Mouse (Mus musculus): ENCODE measurements around the gene Dnah6. TPM values are rescaled to one million over a fixed set of nuclear protein-coding genes. Genes with fewer than 3 reads are reported as not detected.

Dnah6 gene
- polyA plus RNA-seq, 1 experiment from 2014 or later = 0.61 TPM

DNA sequence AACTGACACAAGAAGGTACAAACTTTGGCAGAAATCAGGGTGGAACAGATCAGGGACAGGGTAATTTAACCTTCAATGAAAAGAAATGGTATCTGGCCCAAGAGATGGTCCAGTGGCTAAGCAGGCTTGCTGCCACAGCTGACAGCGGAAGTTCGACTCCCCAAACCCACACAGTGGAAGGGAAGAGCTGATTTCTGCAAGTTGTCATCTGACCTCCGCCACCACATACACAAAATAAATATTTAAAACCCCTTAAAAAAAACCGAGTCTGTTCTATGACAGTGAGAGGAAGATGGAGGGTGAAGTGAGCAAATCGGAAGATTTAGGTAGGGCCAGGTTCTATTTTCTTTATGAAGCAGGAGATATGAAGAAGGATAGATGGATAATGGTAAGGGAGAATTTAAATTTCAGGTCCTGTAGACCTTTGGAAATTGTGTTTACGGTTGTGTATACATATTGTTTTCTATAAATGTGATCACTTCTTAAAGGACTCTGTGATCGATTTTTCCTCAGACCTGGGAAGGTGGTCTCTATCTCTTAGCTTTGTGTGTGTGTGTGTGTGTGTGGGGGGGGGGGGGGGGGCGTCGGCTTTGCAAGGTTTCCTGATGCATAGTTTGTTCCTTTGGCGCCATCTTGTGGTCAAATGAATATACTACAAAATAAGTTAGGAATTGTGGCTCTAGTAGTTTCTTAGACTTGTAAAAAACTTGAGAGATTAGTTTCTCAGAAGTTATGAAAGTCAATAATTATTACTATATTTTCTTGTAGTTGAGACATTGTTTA lies 6.1 kb upstream of the Dnah6 start:
- Histone ChIP-seq H3K27ac (replicated peaks) (no peak overlapping the region), H3K9me3 (replicated peaks) (no peaks in the 10 kb centered on the region), H3K4me3 (replicated peaks) (no peak overlapping the region), H3K27me3 (no peaks in the 10 kb centered on the region), H3K4me2 (replicated peaks) (no peak overlapping the region), H3K36me3 (no peaks in the 10 kb centered on the region), H3K4me1 (peaks cover 10% of the 10 kb centered on the region), H3K9ac (no peak overlapping the region)
- WGBS = 37% methylated on average over 10 of the region's 10 CpGs
- ATAC-seq (ENCODE audit: insufficient number of reproducible peaks, low FRiP score, low TSS enrichment, low read depth) = no peak

DNA sequence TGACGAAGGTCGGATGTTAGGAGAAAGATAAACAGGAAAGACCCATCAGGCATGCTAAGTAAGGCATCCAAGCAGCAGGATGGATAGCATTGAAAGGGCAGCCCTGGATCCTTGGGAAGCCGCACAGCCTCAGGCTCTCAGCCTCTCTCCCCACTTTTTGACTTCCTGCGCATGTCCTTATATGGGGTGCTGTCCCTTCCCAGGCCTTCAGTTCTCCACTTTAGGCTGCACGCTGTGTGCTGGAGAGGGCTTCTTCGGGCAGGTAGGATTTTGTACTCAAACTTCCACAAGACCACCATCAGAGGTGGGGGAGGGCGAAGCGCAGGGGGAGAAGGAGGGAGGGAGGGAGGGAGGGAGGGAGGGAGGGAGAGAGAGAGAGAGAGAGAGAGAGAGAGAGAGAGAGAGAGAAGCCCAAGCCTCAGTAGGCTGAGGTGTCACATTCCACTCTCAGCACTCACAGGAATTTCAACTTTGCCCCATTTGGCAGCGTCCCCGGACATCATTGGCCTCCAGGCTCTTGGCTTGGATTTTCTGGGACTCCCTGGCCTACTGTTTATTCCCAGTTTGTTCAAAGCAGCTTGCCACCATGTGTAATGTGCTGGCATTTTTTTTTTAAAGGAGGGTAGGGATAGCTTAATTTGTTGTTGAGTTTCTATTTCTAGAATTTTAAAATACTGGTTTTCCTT lies 1.5 kb upstream of the Dnah6 start:
- no peak overlapping the region for H3K4me3 ChIP-seq (replicated peaks)
- H3K4me2 ChIP-seq (replicated peaks) = peak overlapping the region; percentile 30; the same call in 1 of the 2 replicates
- H3K27me3 ChIP-seq = no peaks in the 10 kb centered on the region
- H3K27ac ChIP-seq (replicated peaks) = peak overlapping the region; percentile 48; the same call in 1 of the 2 replicates
- 6% methylated on average over 8 of the region's 10 CpGs for WGBS
- ATAC-seq (ENCODE audit: insufficient number of reproducible peaks, low FRiP score, low TSS enrichment, low read depth) = peak; percentile 52; the same call in 1 of the 2 replicates
- no peaks in the 10 kb centered on the region for H3K9me3 ChIP-seq (replicated peaks)
- peaks cover 18% of the 10 kb centered on the region for H3K4me1 ChIP-seq
- H3K9ac ChIP-seq = no peak overlapping the region
- no peaks in the 10 kb centered on the region for H3K36me3 ChIP-seq

DNA sequence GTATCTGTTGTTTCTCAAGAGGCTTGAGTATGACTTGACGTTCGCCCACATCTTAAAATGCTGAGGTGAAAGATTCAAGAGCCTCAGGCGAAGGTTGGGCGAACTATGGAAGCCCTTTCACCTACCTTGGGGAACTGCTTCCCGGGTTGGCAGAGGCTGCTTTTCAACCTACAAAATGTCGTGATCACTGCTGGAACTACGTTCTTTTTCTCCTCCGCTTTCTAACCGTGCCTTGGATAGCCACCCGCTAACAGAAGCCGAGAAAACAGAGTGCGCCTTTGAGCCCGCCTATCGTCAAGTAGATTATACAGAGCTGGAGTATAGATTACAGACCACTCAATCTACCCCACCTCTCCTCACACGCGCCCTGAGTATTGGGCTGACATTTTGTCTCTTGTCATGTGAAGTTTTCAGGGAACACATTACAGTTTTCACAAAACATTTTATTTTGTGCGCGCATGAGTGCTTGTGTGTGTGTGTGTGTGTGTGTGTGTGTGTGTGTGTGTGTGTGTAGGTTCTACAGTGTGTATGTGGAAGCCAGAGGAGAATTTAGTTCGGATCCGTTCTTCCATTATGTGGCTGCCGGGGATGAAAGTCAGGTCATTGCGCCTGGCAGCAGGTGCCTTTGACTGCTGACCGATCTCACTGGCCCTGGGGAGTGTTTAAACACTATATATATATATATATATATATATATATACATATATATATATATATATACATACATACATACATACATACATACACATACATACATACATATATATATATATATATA lies 696 bp upstream of the Dnah6 start:
- H3K27ac ChIP-seq (replicated peaks) = peak overlapping the region; percentile 48; the same call in 1 of the 2 replicates

DNA sequence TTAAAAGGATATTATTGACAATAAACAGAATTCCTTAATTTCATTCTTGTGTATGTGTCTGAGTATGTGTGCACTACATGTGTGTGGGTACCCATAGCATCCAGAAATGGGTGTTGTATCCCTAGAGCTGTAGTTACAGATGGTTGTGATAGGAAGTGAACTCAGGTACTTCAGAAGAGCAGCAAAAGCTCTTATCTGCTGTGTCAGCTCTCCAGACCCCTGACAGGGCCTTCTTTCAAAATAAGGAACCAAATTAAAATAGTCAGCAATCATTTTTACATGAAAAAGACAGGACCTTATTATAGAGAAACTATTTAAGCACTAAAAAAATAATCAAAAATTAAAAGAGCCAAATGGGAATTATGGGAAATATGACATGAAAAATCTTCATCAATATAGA lies 9.8 kb downstream of the Dnah6 start:
- ATAC-seq (ENCODE audit: insufficient number of reproducible peaks, low FRiP score, low TSS enrichment, low read depth) = no peak
- Histone ChIP-seq H3K27me3 (no peaks in the 10 kb centered on the region), H3K4me3 (replicated peaks) (no peak overlapping the region), H3K36me3 (no peaks in the 10 kb centered on the region), H3K9ac (no peak overlapping the region), H3K4me1 (no peaks in the 10 kb centered on the region), H3K27ac (replicated peaks) (no peak overlapping the region), H3K9me3 (replicated peaks) (no peaks in the 10 kb centered on the region), H3K4me2 (replicated peaks) (no peak overlapping the region)

More for the DNA sequence above, 696 bp upstream of the Dnah6 start:
- ATAC-seq (ENCODE audit: insufficient number of reproducible peaks, low FRiP score, low TSS enrichment, low read depth) = 0 out of 2 replicates have a peak, but pooled peaks have one; percentile 17
- peaks cover 18% of the 10 kb centered on the region for H3K4me1 ChIP-seq
- no peaks in the 10 kb centered on the region for H3K36me3 ChIP-seq
- H3K27me3 ChIP-seq = no peaks in the 10 kb centered on the region
- peak overlapping the region; percentile 40 for H3K4me3 ChIP-seq (replicated peaks)
- H3K4me2 ChIP-seq (replicated peaks) = peak overlapping the region; percentile 67
- 32% methylated on average over 23 of the region's 23 CpGs for WGBS
- H3K9me3 ChIP-seq (replicated peaks) = no peaks in the 10 kb centered on the region
- H3K9ac ChIP-seq = no peak overlapping the region; the same call in 1 of the 2 replicates

DNA sequence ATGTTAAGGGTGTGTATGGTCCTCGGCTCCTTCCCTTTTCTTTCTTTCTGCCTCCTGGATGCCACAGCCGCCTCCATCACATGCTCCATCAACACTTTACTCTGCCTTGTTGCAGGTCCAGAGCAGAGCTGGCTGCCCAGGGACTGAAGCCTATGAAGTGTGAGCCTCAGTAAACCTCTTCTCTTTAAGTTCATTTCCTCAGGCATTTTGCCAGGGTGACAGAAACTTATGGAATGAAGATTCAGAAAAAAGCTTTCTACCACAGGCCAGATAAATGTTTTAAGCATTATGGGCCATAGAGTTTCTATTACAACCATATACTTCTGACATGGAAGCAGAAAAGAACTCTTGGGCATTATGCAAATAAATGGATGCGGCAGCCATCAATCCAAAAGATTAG lies 10.4 kb downstream of the Dnah6 start:
- no peaks in the 10 kb centered on the region for H3K9me3 ChIP-seq (replicated peaks)
- no peak overlapping the region for H3K27ac ChIP-seq (replicated peaks)
- H3K9ac ChIP-seq = no peak overlapping the region
- H3K27me3 ChIP-seq = no peaks in the 10 kb centered on the region
- no peaks in the 10 kb centered on the region for H3K4me1 ChIP-seq
- H3K36me3 ChIP-seq = no peaks in the 10 kb centered on the region
- ATAC-seq (ENCODE audit: insufficient number of reproducible peaks, low FRiP score, low TSS enrichment, low read depth) = no peak
- H3K4me2 ChIP-seq (replicated peaks) = no peak overlapping the region
- WGBS = 82% methylated on average over 3 of the region's 3 CpGs
- H3K4me3 ChIP-seq (replicated peaks) = no peak overlapping the region

DNA sequence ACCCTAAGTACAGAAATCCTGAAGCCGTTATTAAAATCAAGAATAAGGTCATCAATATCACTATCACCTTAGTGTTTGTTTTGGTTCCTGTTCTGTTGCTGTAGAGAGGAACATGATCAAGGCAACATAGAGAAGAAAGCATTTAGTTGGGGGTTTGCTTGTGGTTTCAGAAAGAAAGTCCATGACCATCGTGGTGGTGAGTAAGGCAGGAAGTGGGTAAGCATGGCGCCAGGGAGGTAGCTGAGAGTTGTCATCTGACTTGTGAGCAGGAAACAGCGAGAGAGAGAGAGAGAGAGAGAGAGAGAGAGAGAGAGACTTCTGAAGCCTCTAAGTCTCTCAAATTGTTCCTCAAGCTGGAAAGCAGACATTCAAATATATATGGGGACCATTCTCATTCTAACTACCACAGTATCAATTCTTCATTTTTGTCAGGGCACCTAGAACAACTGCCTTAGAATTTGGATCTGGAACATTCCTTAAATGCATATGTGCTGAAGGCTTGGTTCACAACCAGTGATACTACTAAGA lies 10.9 kb downstream of the Dnah6 start:
- H3K27me3 ChIP-seq = no peaks in the 10 kb centered on the region
- ATAC-seq (ENCODE audit: insufficient number of reproducible peaks, low FRiP score, low TSS enrichment, low read depth) = no peak
- no peak overlapping the region for H3K27ac ChIP-seq (replicated peaks)
- no peaks in the 10 kb centered on the region for H3K36me3 ChIP-seq
- no peak overlapping the region for H3K4me3 ChIP-seq (replicated peaks)
- H3K9ac ChIP-seq = no peak overlapping the region
- H3K9me3 ChIP-seq (replicated peaks) = no peaks in the 10 kb centered on the region
- H3K4me1 ChIP-seq = no peaks in the 10 kb centered on the region
- no peak overlapping the region for H3K4me2 ChIP-seq (replicated peaks)
- 71% methylated on average over 4 of the region's 4 CpGs for WGBS

DNA sequence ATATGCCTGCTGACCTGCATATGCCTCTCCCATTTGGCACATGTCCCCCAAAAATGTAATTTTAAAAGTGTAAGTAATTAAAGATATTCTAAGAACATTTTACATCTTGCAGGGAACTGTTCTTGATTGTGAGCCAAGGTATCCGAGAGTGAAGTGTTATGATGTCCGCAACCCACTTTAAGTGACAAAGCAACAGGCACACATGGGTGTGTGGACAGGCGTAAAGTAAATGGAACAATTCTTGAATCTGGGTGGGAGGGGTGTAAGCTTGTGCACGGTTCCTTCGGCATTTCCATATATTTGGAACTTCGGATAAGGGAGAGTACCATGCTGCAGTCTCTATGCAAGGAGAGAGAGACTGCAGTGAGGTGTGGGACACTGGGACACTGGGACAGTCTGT lies 11.9 kb downstream of the Dnah6 start:
- ATAC-seq (ENCODE audit: insufficient number of reproducible peaks, low FRiP score, low TSS enrichment, low read depth) = no peak
- Histone ChIP-seq H3K9me3 (replicated peaks) (no peaks in the 10 kb centered on the region), H3K4me3 (replicated peaks) (no peak overlapping the region), H3K9ac (no peak overlapping the region), H3K4me2 (replicated peaks) (no peak overlapping the region), H3K4me1 (no peaks in the 10 kb centered on the region), H3K27ac (replicated peaks) (no peak overlapping the region), H3K36me3 (no peaks in the 10 kb centered on the region), H3K27me3 (no peaks in the 10 kb centered on the region)
- WGBS = 88% methylated on average over 6 of the region's 6 CpGs

DNA sequence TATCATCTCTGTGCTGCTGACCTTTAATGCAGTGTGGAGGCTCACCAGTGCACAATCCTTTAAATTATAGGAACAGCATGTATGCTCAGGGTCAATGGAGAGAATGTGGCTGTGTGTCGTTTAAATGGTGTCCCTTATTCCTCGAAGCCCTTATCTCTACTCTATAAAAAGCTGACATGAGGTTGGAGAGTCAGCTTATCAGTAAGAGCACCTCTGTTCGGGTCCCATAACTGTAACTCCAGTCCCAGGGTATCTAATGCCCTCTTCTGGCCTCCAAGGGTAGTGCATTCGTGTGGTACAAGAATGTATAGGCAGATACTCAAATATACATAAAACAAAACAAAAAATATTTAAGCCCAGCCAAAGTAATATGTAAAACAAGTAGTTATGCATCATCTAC lies 16.5 kb downstream of the Dnah6 start:
- H3K27me3 ChIP-seq = no peaks in the 10 kb centered on the region
- no peaks in the 10 kb centered on the region for H3K4me1 ChIP-seq
- H3K27ac ChIP-seq (replicated peaks) = no peak overlapping the region
- no peaks in the 10 kb centered on the region for H3K36me3 ChIP-seq
- H3K9ac ChIP-seq = no peak overlapping the region
- H3K4me3 ChIP-seq (replicated peaks) = no peak overlapping the region
- no peaks in the 10 kb centered on the region for H3K9me3 ChIP-seq (replicated peaks)
- 83% methylated on average over 4 of the region's 4 CpGs for WGBS
- no peak overlapping the region for H3K4me2 ChIP-seq (replicated peaks)
- ATAC-seq (ENCODE audit: insufficient number of reproducible peaks, low FRiP score, low TSS enrichment, low read depth) = no peak

DNA sequence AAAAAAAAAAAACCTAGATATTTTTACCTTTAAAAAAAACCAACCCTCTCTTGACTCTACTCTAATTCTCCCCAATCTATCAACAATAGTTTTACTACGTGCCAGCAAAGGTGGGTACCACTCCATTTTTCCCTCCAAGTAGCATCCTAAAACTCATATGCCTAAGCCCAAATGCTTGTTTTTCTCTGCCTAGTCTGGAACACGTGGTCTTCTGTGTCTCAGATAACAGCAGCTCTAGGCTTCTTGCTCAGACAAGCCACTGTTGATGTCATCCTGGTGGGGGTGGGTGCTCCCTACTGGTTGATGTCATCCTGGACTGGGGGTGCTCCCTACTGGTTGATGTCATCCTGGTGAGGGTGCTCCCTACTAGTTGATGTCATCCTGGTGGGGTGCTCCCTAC lies 17.7 kb downstream of the Dnah6 start:
- Histone ChIP-seq H3K4me3 (replicated peaks) (no peak overlapping the region), H3K9me3 (replicated peaks) (no peaks in the 10 kb centered on the region), H3K9ac (no peak overlapping the region), H3K36me3 (no peaks in the 10 kb centered on the region), H3K4me1 (no peaks in the 10 kb centered on the region), H3K27me3 (no peaks in the 10 kb centered on the region), H3K27ac (replicated peaks) (no peak overlapping the region), H3K4me2 (replicated peaks) (no peak overlapping the region)
- 60% methylated on average over 2 of the region's 2 CpGs for WGBS
- no peak for ATAC-seq (ENCODE audit: insufficient number of reproducible peaks, low FRiP score, low TSS enrichment, low read depth)

DNA sequence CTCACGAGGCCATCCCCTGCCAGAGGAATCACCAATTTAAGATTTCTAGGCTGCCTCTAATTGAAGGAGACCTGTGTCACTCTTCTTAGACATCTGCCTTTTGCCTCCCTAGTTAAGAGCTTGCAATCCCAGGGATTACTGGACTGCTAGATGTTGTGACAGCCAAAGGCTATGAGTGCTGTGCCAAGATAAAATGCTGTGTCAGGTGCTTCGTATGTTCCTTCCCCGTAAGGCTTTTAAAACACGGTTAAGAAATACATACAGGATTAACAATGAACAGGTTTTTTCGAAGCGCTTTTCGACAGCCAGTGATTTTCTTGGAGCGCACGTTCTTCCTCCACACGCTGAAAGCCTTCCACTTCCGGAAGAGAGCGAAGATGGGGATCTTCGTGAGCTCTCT lies 26.2 kb downstream of the Dnah6 start:
- no peak overlapping the region for H3K27ac ChIP-seq (replicated peaks)
- H3K36me3 ChIP-seq = no peaks in the 10 kb centered on the region
- no peaks in the 10 kb centered on the region for H3K4me1 ChIP-seq
- 81% methylated on average over 13 of the region's 13 CpGs for WGBS
- H3K9me3 ChIP-seq (replicated peaks) = no peaks in the 10 kb centered on the region
- ATAC-seq (ENCODE audit: insufficient number of reproducible peaks, low FRiP score, low TSS enrichment, low read depth) = no peak
- H3K4me2 ChIP-seq (replicated peaks) = no peak overlapping the region
- no peak overlapping the region for H3K9ac ChIP-seq
- H3K4me3 ChIP-seq (replicated peaks) = no peak overlapping the region
- no peaks in the 10 kb centered on the region for H3K27me3 ChIP-seq

DNA sequence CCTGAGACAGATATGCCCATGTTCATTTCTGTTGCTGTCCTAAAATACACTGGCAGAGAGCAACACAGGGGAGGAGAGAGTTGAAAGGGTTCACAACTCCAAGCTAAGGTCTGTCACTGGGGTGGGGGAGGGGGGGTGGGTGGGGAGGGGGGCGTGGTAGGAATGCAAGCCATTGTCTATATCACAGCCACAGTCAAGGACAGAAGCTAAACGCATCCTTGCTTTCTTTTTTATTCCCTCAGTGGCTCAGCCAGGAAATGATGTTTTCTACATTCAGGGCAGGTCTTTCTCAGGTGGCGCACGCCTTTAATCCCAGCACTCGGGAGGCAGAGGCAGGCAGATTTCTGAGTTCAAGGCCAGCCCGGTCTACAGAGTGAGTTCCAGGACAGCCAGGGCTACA lies 30.7 kb downstream of the Dnah6 start:
- Histone ChIP-seq H3K27me3 (no peaks in the 10 kb centered on the region), H3K4me2 (replicated peaks) (no peak overlapping the region), H3K4me3 (replicated peaks) (no peak overlapping the region), H3K4me1 (no peaks in the 10 kb centered on the region), H3K36me3 (no peaks in the 10 kb centered on the region), H3K9me3 (replicated peaks) (no peaks in the 10 kb centered on the region), H3K9ac (no peak overlapping the region), H3K27ac (replicated peaks) (no peak overlapping the region)
- ATAC-seq (ENCODE audit: insufficient number of reproducible peaks, low FRiP score, low TSS enrichment, low read depth) = no peak
- 79% methylated on average over 6 of the region's 6 CpGs for WGBS
